Mouse (Mus musculus) liver, embryonic 12.5 days (tissue): ENCODE data around the gene Rps6kc1. TPM values are rescaled to one million over a fixed set of nuclear protein-coding genes. Genes with fewer than 3 reads are reported as not detected.

Experiments
- ATAC-seq: fragments of 200-750 bp; cut with Nextera tagmentation; 2 replicates; pipeline ENCODE4 v1.8.0; 2017; ENCODE audit warnings: moderate number of reproducible peaks, mild to moderate bottlenecking, moderate library complexity
- H3K27ac ChIP-seq: fragments of 300-500 bp; sonication (generic); 2 replicates; pipeline ENCODE4 v1.5.1; 2016; ENCODE audit warnings: mild to moderate bottlenecking
- H3K27me3 ChIP-seq: fragments of 300-500 bp; sonication (generic); replicated peaks from 2 replicates; pipeline ENCODE4 v1.6.1; 2016; ENCODE audit warnings: mild to moderate bottlenecking, moderate library complexity
- H3K36me3 ChIP-seq: fragments of 300-500 bp; sonication (generic); 2 replicates; pipeline ENCODE4 v1.6.1; 2016; ENCODE audit warnings: mild to moderate bottlenecking, moderate library complexity
- H3K4me1 ChIP-seq: fragments of 300-500 bp; sonication (generic); 2 replicates; pipeline ENCODE4 v1.6.1; 2016
- H3K4me2 ChIP-seq: fragments of 300-500 bp; sonication (generic); 2 replicates; pipeline ENCODE4 v1.6.1; 2016; ENCODE audit warnings: mild to moderate bottlenecking, moderate library complexity
- H3K4me3 ChIP-seq: fragments of 300-500 bp; sonication (generic); 2 replicates; pipeline ENCODE4 v1.5.1; 2016; ENCODE audit warnings: mild to moderate bottlenecking, moderate library complexity
- H3K9ac ChIP-seq: fragments of 300-500 bp; sonication (generic); 2 replicates; pipeline ENCODE4 v1.6.1; 2016; ENCODE audit warnings: mild to moderate bottlenecking, moderate library complexity
- H3K9me3 ChIP-seq: fragments of 300-500 bp; sonication (generic); replicated peaks from 2 replicates; pipeline ENCODE4 v1.6.1; 2016; ENCODE audit warnings: mild to moderate bottlenecking, moderate library complexity
- WGBS: fragments of 180-500 bp; shearing (Covaris S2); methylation state at CpG from one replicate; pipeline ENCODE4 v1.1.7; 2016; ENCODE audit not compliant: insufficient replicate concordance; 5-methylcytosine and 5-hydroxymethylcytosine counted together
- polyA plus RNA-seq: library from polyadenylated mRNA; unstranded; fragments of >200 nt; fragmentation: Nextera tagmentation; extraction: Ambion mirVana; gene quantifications from 2 replicates; pipeline ENCODE4 v1.2.1, GENCODE M21; 2016

Gene Rps6kc1
- polyA plus RNA-seq, 1 experiment from 2014 or later, result 5.7 TPM

- Histone ChIP-seq H3K27me3 (no peaks in the 10 kb centered on the region), H3K4me2 (no peak overlapping the region), H3K9ac (no peak overlapping the region), H3K27ac (no peak overlapping the region), H3K4me3 (no peak overlapping the region), H3K36me3 (peaks cover 7% of the 10 kb centered on the region; the same call in 1 of the 2 replicates), H3K4me1 (peaks cover 5% of the 10 kb centered on the region; the same call in 1 of the 2 replicates), H3K9me3 (no peaks in the 10 kb centered on the region)
- no peak for ATAC-seq
- WGBS, result 81% methylated on average over 8 of the region's 8 CpGs
Measured at GRCm38 (mm10) chr1:190832965-190833630, 78.5 kb downstream of the Rps6kc1 start.

DNA sequence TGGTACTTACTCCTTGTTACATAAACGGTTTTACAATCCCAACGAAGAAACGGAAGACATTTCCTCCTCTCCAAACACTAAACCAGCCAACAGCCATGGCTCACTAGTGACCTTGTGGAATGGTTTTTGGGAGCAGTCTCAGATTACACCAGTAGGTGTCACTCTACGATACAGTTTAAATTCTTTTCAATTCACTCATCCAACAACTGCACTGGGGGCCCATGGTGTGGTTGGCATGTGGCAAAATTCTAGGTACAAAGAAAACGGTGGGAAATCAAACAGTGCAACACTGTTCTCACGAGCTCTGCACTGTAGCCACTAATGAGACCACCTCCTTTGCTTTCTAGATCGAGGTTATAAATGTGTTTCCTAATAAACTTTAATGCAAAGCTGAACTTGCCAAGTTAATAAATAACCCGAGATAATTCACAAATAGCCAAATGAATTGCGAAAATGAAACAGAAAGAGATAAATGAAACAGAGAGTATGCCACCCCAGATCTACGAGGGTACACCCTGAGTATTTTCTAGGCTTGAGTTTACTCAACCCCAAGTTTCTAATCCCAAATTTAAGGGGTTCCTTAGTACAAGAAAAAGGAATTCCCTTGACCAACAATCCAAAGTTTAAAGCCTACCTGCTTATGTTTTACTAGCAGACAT is 79.6 kb downstream of the Rps6kc1 start:
- H3K4me3 ChIP-seq, result no peak overlapping the region
- no peak for ATAC-seq
- H3K9ac ChIP-seq, result no peak overlapping the region
- H3K27ac ChIP-seq, result no peak overlapping the region
- H3K4me1 ChIP-seq, result peaks cover 5% of the 10 kb centered on the region; the same call in 1 of the 2 replicates
- H3K36me3 ChIP-seq, result peaks cover 7% of the 10 kb centered on the region; the same call in 1 of the 2 replicates
- 48% methylated on average over 10 of the region's 10 CpGs for WGBS
- H3K27me3 ChIP-seq, result no peaks in the 10 kb centered on the region
- no peak overlapping the region for H3K4me2 ChIP-seq
- no peaks in the 10 kb centered on the region for H3K9me3 ChIP-seq

DNA sequence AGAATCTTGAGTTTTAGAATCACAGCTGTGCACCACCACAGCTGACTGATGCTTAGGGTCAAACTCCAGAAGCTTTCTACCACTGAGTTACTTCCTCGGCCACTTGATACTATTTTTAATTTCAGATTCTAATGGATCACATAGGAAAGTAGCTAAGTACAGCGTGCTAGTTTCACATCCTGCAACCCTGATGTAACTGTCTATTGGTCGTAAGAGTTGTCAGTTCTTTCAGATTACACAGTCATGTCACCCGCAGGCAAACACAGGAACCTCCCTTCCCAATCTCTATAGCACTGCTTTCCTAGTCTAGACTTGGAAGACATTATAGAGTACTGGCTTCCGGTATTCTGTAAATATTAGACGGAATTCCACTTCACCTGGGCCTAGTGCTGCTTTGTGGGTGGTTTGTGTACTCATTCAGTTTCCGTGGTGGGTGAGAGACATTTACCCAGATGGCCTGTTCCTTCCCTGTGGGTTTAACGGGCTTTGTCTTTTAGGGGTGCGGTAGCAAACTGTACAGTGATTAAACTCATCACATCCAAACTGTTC is 85.0 kb downstream of the Rps6kc1 start:
- Histone ChIP-seq H3K36me3 (no peaks in the 10 kb centered on the region), H3K4me1 (no peaks in the 10 kb centered on the region), H3K4me3 (no peak overlapping the region), H3K27ac (no peak overlapping the region), H3K27me3 (no peaks in the 10 kb centered on the region), H3K4me2 (no peak overlapping the region), H3K9me3 (no peaks in the 10 kb centered on the region), H3K9ac (no peak overlapping the region)
- 74% methylated on average over 9 of the region's 9 CpGs for WGBS
- no peak for ATAC-seq

GRCm38 (mm10) chr1:190823745-190824144 is 87.8 kb downstream of the Rps6kc1 start:
- ATAC-seq, result no peak

GRCm38 (mm10) chr1:190816141-190816540 is 95.4 kb downstream of the Rps6kc1 start:
- H3K4me1 ChIP-seq, result no peaks in the 10 kb centered on the region
- no peak overlapping the region for H3K9ac ChIP-seq
- no peak for ATAC-seq
- H3K36me3 ChIP-seq, result no peaks in the 10 kb centered on the region
- no peak overlapping the region for H3K4me2 ChIP-seq
- no peak overlapping the region for H3K27ac ChIP-seq
- H3K9me3 ChIP-seq, result no peaks in the 10 kb centered on the region
- H3K4me3 ChIP-seq, result no peak overlapping the region
- no peaks in the 10 kb centered on the region for H3K27me3 ChIP-seq
- 80% methylated on average over 11 of the region's 11 CpGs for WGBS

More at GRCm38 (mm10) chr1:190823745-190824144, 87.8 kb downstream of the Rps6kc1 start:
- Histone ChIP-seq H3K27ac (no peak overlapping the region), H3K9ac (no peak overlapping the region), H3K36me3 (no peaks in the 10 kb centered on the region), H3K4me1 (no peaks in the 10 kb centered on the region), H3K9me3 (no peaks in the 10 kb centered on the region), H3K27me3 (no peaks in the 10 kb centered on the region), H3K4me3 (no peak overlapping the region), H3K4me2 (no peak overlapping the region)
- 73% methylated on average over 4 of the region's 4 CpGs for WGBS

- Histone ChIP-seq H3K27me3 (no peaks in the 10 kb centered on the region), H3K4me1 (no peaks in the 10 kb centered on the region), H3K4me2 (no peak overlapping the region), H3K9ac (no peak overlapping the region), H3K27ac (no peak overlapping the region), H3K4me3 (no peak overlapping the region), H3K9me3 (no peaks in the 10 kb centered on the region), H3K36me3 (0 out of 2 replicates have a peak, but pooled peaks cover 2% of the 10 kb centered on the region)
- ATAC-seq, result no peak
- 71% methylated on average over 6 of the region's 6 CpGs for WGBS
Measured at GRCm38 (mm10) chr1:190810408-190810807, 101.2 kb downstream of the Rps6kc1 start.

DNA sequence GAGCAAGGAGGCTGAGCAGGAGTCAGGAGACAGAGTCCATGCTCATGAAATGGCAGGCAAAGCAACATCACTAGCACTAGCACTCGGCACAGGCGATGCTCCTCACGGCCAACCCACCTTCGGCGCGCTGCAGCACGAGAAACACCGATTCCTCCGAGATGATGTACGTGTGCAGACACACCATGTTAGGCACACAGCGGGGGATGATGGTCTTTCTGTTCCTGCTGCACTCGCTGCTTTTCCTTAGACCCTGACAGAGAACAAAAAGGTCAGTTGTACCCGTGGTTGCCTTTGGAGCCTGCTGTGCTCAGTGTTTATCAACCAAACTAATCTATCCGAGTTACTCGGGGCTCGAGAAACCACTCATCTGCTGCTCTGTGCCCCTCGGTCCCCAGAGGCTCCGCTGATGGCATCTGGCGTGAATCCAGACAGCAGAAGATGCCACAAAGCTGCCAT is 102.8 kb downstream of the Rps6kc1 start:
- no peak overlapping the region for H3K27ac ChIP-seq
- no peak for ATAC-seq
- H3K27me3 ChIP-seq, result no peaks in the 10 kb centered on the region
- H3K4me3 ChIP-seq, result no peak overlapping the region
- no peak overlapping the region for H3K4me2 ChIP-seq
- H3K9me3 ChIP-seq, result no peaks in the 10 kb centered on the region
- H3K4me1 ChIP-seq, result no peaks in the 10 kb centered on the region
- 75% methylated on average over 19 of the region's 19 CpGs for WGBS
- H3K9ac ChIP-seq, result no peak overlapping the region
- H3K36me3 ChIP-seq, result 0 out of 2 replicates have a peak, but pooled peaks cover 2% of the 10 kb centered on the region

- no peaks in the 10 kb centered on the region for H3K9me3 ChIP-seq
- H3K4me2 ChIP-seq, result no peak overlapping the region
- H3K27ac ChIP-seq, result no peak overlapping the region
- ATAC-seq, result no peak
- no peak overlapping the region for H3K4me3 ChIP-seq
- no peak overlapping the region for H3K9ac ChIP-seq
- H3K4me1 ChIP-seq, result no peaks in the 10 kb centered on the region
- 0 out of 2 replicates have a peak, but pooled peaks cover 2% of the 10 kb centered on the region for H3K36me3 ChIP-seq
- WGBS, result 74% methylated on average over 8 of the region's 8 CpGs
- H3K27me3 ChIP-seq, result no peaks in the 10 kb centered on the region
Measured at GRCm38 (mm10) chr1:190806817-190807216, 104.8 kb downstream of the Rps6kc1 start.

DNA sequence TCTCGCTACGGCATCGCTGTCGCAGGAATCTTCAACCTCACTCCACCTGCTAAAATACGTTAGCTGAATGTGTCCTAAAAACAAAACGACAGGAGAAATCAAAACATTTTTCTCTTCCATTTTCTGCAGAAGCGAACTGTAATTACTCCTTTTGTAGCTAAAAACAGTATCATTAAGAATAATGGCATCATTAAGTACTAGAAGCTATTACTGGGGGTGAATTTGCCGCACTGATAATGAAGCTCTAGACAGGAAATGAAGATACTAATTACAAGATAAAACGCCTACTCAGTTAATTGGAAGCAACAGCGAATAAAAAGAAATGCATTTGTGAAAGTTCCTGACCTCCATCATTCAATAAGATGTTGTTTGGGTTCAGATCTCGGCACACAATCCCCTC is 112.9 kb downstream of the Rps6kc1 start:
- Histone ChIP-seq H3K27ac (no peak overlapping the region), H3K27me3 (no peaks in the 10 kb centered on the region), H3K4me1 (no peaks in the 10 kb centered on the region), H3K36me3 (peaks cover 24% of the 10 kb centered on the region), H3K4me2 (no peak overlapping the region), H3K4me3 (no peak overlapping the region), H3K9ac (no peak overlapping the region), H3K9me3 (no peaks in the 10 kb centered on the region)
- no peak for ATAC-seq
- 81% methylated on average over 11 of the region's 11 CpGs for WGBS

- no peak for ATAC-seq
Measured at GRCm38 (mm10) chr1:190797483-190798058, 114.0 kb downstream of the Rps6kc1 start.

GRCm38 (mm10) chr1:190796745-190797482 is 114.7 kb downstream of the Rps6kc1 start:
- no peak overlapping the region for H3K4me2 ChIP-seq
- 51% methylated on average over 7 of the region's 7 CpGs for WGBS

More at GRCm38 (mm10) chr1:190797483-190798058, 114.0 kb downstream of the Rps6kc1 start:
- Histone ChIP-seq H3K36me3 (peaks cover 24% of the 10 kb centered on the region), H3K4me1 (no peaks in the 10 kb centered on the region), H3K27me3 (no peaks in the 10 kb centered on the region), H3K27ac (peak overlapping the region; percentile 42; the same call in 1 of the 2 replicates), H3K4me2 (no peak overlapping the region), H3K9ac (no peak overlapping the region), H3K9me3 (no peaks in the 10 kb centered on the region), H3K4me3 (no peak overlapping the region)
- WGBS, result 63% methylated on average over 11 of the region's 11 CpGs

More at GRCm38 (mm10) chr1:190796745-190797482, 114.7 kb downstream of the Rps6kc1 start:
- ATAC-seq, result peak; percentile 84
- peaks cover 24% of the 10 kb centered on the region for H3K36me3 ChIP-seq
- H3K4me1 ChIP-seq, result no peaks in the 10 kb centered on the region
- no peak overlapping the region for H3K4me3 ChIP-seq
- H3K27me3 ChIP-seq, result no peaks in the 10 kb centered on the region
- no peak overlapping the region for H3K9ac ChIP-seq
- no peaks in the 10 kb centered on the region for H3K9me3 ChIP-seq
- H3K27ac ChIP-seq, result peak overlapping the region; percentile 65
